9 mouse cellular contexts compared by ENCODE assay signal in genomic region chr15:80529955-80530869, GRCm38 (mm10). TPM values are rescaled to one million over a fixed set of nuclear protein-coding genes. Genes with fewer than 3 reads are reported as not detected.
DNase-seq lines count a peak whose midpoint lies in the region; ATAC-seq and TF ChIP-seq lines count a peak whose summit lies in the region.
"Had no signal": no experiment of that assay in that cellular context is flagged by ENCODE, and none has a peak within 500 bp of the region (broad histone marks: within the 10 kb centered on the region; RNA-seq: fewer than 3 reads in every experiment).

No protein-coding gene starts in this region.

- H3K27ac ChIP-seq in cortical plate, adult 2 months (ENCODE audit: insufficient read depth, low read length): no peak overlapping the region
- no peak overlapping the region for H3K27ac ChIP-seq in embryonic facial prominence, embryonic 13.5 days
- peak overlapping the region; percentile 75 for H3K27ac ChIP-seq in neural tube, embryonic 15.5 days (replicated peaks)
- H3K27ac ChIP-seq in kidney, embryonic 14.5 days (ENCODE audit: low read depth, low read length): no peak overlapping the region

- TF ChIP-seq CTCF in cortical plate, adult 2 months (IDR thresholded peaks at IDR 0.05; ENCODE audit: extremely low read depth, insufficient read depth, low read length): no peak

- intact Hi-C loops in left cerebral cortex, postnatal 10 days (cut with DNase I): no loop called here

- peaks cover 4% of the 10 kb centered on the region; the same call in 1 of the 2 replicates for H3K4me1 ChIP-seq in cortical plate, adult 2 months (ENCODE audit: control insufficient read depth, insufficient read depth, low read length)
- peaks cover 14% of the 10 kb centered on the region for H3K4me1 ChIP-seq in embryonic facial prominence, embryonic 13.5 days
- peaks cover 15% of the 10 kb centered on the region for H3K4me1 ChIP-seq in neural tube, embryonic 15.5 days
- H3K4me1 ChIP-seq in kidney, embryonic 14.5 days (ENCODE audit: control insufficient read depth, insufficient read depth, low read length): no peaks in the 10 kb centered on the region

- H3K4me3 ChIP-seq in cortical plate, adult 2 months (ENCODE audit: insufficient read depth, low read length): no peak overlapping the region
- no peak overlapping the region for H3K4me3 ChIP-seq in embryonic facial prominence, embryonic 13.5 days
- H3K4me3 ChIP-seq in neural tube, embryonic 15.5 days (replicated peaks): no peak overlapping the region
- H3K4me3 ChIP-seq in kidney, embryonic 14.5 days (ENCODE audit: low read length): no peak overlapping the region
- H3K4me3 ChIP-seq: myocyte had no signal

- ATAC-seq in embryonic facial prominence, embryonic 13.5 days (ENCODE audit: insufficient number of reproducible peaks, insufficient read depth, low FRiP score, low TSS enrichment, low read depth): no peak
- peak; percentile 59; the same call in 1 of the 2 replicates for ATAC-seq in neural tube, embryonic 15.5 days (ENCODE audit: low FRiP score)
- ATAC-seq in kidney, embryonic 14.5 days (ENCODE audit: low FRiP score, low TSS enrichment): no peak

- DNase-seq in left cerebral cortex, postnatal 10 days (ENCODE audit: extremely low spot score in 1 of 2, low spot score in 2 of 2): peak; percentile 52 to 59
- DNase-seq in Muller cell, postnatal 12 days (ENCODE audit: inconsistent ontology term): no peak
- no peak for DNase-seq in heart, adult 8-10 months (ENCODE audit: low spot score)

- H3K27me3 ChIP-seq in embryonic facial prominence, embryonic 13.5 days: 0 out of 2 replicates have a peak, but pooled peaks cover 4% of the 10 kb centered on the region
- H3K27me3 ChIP-seq in neural tube, embryonic 15.5 days (replicated peaks): no peaks in the 10 kb centered on the region
- no peaks in the 10 kb centered on the region for H3K27me3 ChIP-seq in kidney, embryonic 14.5 days (ENCODE audit: control insufficient read depth, insufficient read depth, low read length)

- 40% methylated on average over 20 of the region's 20 CpGs for WGBS in embryonic facial prominence, embryonic 13.5 days
- WGBS in neural tube, embryonic 15.5 days: 33% methylated on average over 20 of the region's 20 CpGs
- WGBS in kidney, embryonic 14.5 days: 45% methylated on average over 20 of the region's 20 CpGs

- H3K9ac ChIP-seq in embryonic facial prominence, embryonic 13.5 days: peak overlapping the region; percentile 7; the same call in 1 of the 2 replicates
- H3K9ac ChIP-seq in neural tube, embryonic 15.5 days (replicated peaks): no peak overlapping the region
- no peak overlapping the region for H3K9ac ChIP-seq in kidney, embryonic 14.5 days (ENCODE audit: low read depth, low read length)

- peak; percentile 38; the same call in 1 of the 2 replicates for TF ChIP-seq POLR2A in cortical plate, adult 2 months (IDR thresholded peaks at IDR 0.05; ENCODE audit: extremely low read depth, insufficient read depth, low read length)

- H3K9me3 ChIP-seq in embryonic facial prominence, embryonic 13.5 days: no peaks in the 10 kb centered on the region
- H3K9me3 ChIP-seq in neural tube, embryonic 15.5 days (replicated peaks): no peaks in the 10 kb centered on the region
- H3K9me3 ChIP-seq in kidney, embryonic 14.5 days (ENCODE audit: control insufficient read depth, low read length): no peaks in the 10 kb centered on the region

- H3K4me2 ChIP-seq in embryonic facial prominence, embryonic 13.5 days: peak overlapping the region; percentile 39
- H3K4me2 ChIP-seq in neural tube, embryonic 15.5 days: peak overlapping the region; percentile 31
- no peak overlapping the region for H3K4me2 ChIP-seq in kidney, embryonic 14.5 days (replicated peaks; ENCODE audit: low read depth, low read length)

- H3K36me3 ChIP-seq in embryonic facial prominence, embryonic 13.5 days: no peaks in the 10 kb centered on the region
- no peaks in the 10 kb centered on the region for H3K36me3 ChIP-seq in neural tube, embryonic 15.5 days
- H3K36me3 ChIP-seq in kidney, embryonic 14.5 days (ENCODE audit: control insufficient read depth, insufficient read depth, low read length): no peaks in the 10 kb centered on the region

RNA-seq across cellular contexts. Expression of gene Enthd1, which starts 34.7 kb away (rescaled TPM):
- polyA plus RNA-seq in cortical plate, adult 2 months (2012; rRNA removed): not detected in 2 replicates
- not detected in 2 replicates for polyA plus RNA-seq in embryonic facial prominence, embryonic 13.5 days (2015; fragmentation: Nextera tagmentation; extraction: Ambion mirVana)
- under 1 TPM; 0.21 to 0.26 TPM for total RNA-seq in left cerebral cortex, postnatal 10 days (2021)
- polyA plus RNA-seq in neural tube, embryonic 15.5 days (2015; fragmentation: Nextera tagmentation; extraction: Ambion mirVana): 0.08 TPM in 1 of 2 replicates, not detected in the other
- polyA plus RNA-seq in kidney, embryonic 14.5 days (2014; fragmentation: Nextera tagmentation; extraction: Ambion mirVana): not detected in 2 replicates
- not detected for total RNA-seq in heart, adult 8-10 months (2022)
- polyA plus RNA-seq: heart, embryonic 14.5 days; myocyte had no signal

RNA-seq across cellular contexts. Expression of gene Grap2, which starts 42.2 kb away (rescaled TPM):
- polyA plus RNA-seq in cortical plate, adult 2 months (2012; rRNA removed): 0.23 and 0.25 TPM in 2 replicates
- 1.1 and 1.2 TPM in 2 replicates for polyA plus RNA-seq in embryonic facial prominence, embryonic 13.5 days (2015; fragmentation: Nextera tagmentation; extraction: Ambion mirVana)
- total RNA-seq in left cerebral cortex, postnatal 10 days (2021): 1 to 10 TPM in 1 of 2 experiments, under 1 TPM in 1; 0.84 to 1.3 TPM
- 0.35 and 4.8 TPM in 2 replicates for polyA plus RNA-seq in neural tube, embryonic 15.5 days (2015; fragmentation: Nextera tagmentation; extraction: Ambion mirVana)
- 0.84 and 1.3 TPM in 2 replicates for polyA plus RNA-seq in kidney, embryonic 14.5 days (2014; fragmentation: Nextera tagmentation; extraction: Ambion mirVana)
- 1 to 10 TPM in 2 of 4 experiments, under 1 TPM in 2; 0.41 to 1.2 (median 0.78) TPM for total RNA-seq in heart, adult 8-10 months (2022)
- polyA plus RNA-seq: myocyte had no signal

Comparison
In these comparisons a context has a peak if more than half of its experiments do, and no peak if none do; other contexts are left out.
1. DNase-seq: peak in left cerebral cortex, postnatal 10 days (2 of 2); none in Muller cell, postnatal 12 days (single experiment) and heart, adult 8-10 months (single experiment).